Mouse (Mus musculus): ENCODE results near the gene Mvb12b. TPM values are rescaled to one million over a fixed set of nuclear protein-coding genes. Genes with fewer than 3 reads are reported as not detected.

The Mvb12b gene
- polyA plus RNA-seq (2014; fragmentation: Illumina TruSeq; extraction: RNeasy Lipid Tissue Mini Kit (QIAGEN cat#74804); ENCODE audit: low read depth, low replicate concordance) = 2.6 TPM

GRCm38 (mm10) chr2:33887328-33888099 lies at the start of gene Mvb12b:
Gene Mvb12b (minus strand): TSS chr2:33887946.

Other genes starting within 250 kb of the Mvb12b start
- not detected for gene Lmx1b, start 247.4 kb downstream of the Mvb12b start, polyA plus RNA-seq (2014; fragmentation: Illumina TruSeq; extraction: RNeasy Lipid Tissue Mini Kit (QIAGEN cat#74804); ENCODE audit: low read depth, low replicate concordance)